Mouse (Mus musculus): ENCODE measurements around the gene Dzip1.
A peak's percentile ranks its signal among the peaks of the same experiment; 100 is the strongest.

Dzip1 gene

DNA sequence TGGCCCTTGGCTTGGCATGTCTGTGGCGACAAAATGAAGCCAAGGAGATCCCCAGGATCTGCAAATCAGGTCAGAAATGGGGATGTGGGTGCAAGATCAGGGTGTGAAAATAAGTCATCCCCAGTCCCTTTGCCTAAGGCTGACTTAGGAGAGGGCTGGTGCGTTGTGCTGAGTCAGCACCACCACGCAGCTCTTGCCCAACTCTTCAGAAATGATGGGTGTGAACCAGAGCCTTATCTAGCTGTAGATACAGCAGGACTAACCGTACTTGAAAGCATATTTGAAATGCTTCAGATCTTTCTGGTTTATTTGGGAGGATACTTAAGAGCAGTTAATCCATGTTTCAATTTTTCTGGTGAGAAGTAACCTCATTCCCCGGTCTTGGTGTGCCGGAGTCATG lies 55.5 kb downstream of the Dzip1 start:
- DNase-seq (ENCODE audit: low read depth), result peak; percentile 45

DNA sequence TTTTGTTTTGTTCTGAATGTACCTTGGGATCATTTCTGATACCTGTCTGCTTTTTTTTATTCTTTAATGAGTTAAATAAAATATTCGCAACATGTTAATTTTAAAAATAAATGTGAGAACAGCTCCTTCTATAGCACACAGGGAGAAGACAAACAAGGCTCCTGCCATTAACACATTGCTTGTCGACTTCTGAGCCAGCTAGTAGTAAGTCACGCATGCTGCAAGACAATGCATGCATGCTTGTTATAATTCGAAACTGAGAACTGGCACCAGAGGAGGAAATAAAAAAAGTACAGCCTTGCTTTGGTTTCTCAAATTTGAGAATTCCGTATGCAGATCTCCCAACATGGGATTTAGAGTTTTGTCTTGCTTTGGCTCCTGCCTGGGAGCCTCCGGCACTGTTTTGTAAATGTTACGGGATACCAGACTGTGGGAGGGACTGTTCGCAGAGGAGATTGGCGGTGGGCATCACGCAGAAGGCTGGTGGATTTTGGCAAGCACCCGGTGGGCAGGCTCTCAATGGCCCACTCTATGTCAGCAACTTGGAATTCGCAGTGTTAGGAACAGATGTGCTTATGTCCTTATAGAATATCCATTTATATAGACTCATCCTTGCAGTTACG lies 57.0 kb downstream of the Dzip1 start:
- DNase-seq (ENCODE audit: low read depth), result no peak

DNA sequence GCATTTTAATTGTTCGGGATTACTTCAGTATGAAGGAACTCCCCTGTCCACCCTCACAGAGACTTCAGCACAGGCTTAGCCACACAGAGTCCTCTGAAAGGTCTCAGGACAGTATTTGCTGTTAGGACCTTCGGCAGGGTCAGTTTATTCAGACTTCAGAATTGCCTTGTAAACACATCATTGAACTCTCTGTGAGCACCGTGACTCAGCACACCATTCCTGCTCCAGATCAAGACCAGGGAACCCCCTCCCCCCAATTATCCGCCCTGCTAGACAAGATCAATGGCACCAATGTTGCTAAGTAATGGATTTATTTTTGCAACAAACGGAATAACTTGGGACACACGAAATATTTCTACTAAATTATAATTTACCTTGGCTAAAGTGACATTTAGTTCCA lies 57.9 kb downstream of the Dzip1 start:
- DNase-seq (ENCODE audit: low read depth), result no peak

DNA sequence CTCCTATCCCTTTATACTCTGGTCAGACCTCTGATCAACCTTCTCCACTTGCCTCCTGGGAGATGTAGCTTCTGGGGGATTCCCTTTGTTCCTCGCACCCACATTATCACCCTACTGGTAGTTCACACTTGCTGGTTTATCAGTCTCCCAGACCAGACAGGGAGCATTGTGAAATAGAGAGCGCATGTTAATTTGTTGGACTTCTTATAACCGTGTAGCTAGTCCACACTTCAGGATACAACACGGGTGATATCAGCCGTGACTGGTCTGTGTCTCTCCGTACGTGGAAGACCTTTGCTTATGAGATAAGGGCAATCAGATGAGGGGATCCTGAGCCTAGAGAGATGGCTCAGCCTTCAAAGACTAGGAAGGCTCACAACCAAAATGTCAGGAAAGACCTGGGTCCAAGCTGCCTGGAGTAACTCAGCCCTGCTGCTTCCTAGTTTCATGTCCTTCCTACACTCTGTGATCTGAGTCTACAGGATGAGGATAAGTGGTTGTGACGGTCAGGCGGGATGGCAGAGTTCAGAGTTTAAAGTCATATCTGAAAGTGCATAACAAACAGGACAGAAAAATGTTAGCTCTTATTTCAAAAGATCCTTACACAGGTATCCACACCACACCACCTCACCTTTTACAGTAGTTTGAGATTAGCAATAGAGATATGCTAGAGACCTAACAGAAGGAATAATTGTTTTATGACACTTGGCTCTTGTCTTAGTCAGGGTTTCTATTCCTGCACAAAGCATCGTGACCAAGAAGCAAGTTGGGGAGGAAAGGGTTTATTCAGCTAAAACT lies 59.0 kb downstream of the Dzip1 start:
- no peak for DNase-seq (ENCODE audit: low read depth)

DNA sequence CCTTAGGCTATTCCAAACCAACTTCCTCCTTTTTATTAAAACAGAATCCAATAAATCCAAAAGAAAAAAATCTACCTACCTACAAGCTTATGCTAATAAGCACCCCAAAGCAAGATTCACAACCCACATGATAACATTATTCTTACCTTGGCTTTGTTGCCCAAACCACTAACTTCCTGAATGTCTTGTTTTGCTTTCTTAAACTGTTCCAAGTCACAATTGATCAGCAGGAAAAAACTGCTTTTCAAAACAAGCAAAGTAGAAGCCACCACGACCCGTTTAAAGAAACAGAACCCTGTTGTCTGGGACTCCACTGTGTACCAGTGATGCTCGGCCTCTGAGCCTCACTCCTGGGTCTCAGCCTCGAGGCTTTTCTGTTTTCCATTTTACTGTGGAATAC lies 60.4 kb downstream of the Dzip1 start:
- no peak for DNase-seq (ENCODE audit: low read depth)

DNA sequence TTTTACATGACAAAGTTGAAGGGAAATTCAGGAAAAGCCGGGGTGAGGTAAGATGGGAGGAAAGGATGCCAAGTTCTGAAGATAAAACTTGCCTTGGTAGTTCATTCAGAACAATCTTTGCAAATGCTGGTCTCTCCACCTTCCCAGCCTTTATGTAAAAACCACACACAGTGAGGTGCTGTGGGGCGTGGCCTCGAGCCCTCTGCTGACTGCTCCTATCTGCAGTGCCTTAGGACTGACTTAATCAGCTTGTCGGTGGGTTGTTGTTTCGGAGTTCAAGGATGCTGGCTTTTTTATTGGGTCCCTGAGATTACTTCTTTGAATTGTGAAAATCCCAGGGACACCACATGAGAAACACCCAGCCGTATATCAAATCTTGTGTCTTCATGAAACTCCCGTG lies 63.0 kb downstream of the Dzip1 start:
- no peak for DNase-seq (ENCODE audit: low read depth)

DNA sequence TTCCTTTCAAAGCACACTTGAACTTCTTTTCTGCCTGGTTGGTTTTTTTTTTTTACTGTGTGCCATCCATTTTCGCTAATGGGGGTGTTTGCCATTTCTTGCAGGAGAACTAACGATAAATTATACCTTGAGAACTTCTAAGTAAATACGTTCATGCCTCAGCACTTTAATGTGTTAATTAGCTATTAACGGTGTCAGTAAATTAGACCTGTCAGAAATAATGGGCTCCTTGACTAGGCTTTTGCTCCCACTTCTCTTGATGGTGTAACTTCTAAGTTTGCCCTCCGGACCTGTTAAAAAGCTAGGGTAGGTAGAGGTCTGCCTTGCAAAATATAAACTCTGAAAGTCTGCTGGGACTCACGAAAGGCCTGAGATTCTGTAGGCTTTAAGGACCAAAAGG lies 66.9 kb downstream of the Dzip1 start:
- no peak for DNase-seq (ENCODE audit: low read depth)

DNA sequence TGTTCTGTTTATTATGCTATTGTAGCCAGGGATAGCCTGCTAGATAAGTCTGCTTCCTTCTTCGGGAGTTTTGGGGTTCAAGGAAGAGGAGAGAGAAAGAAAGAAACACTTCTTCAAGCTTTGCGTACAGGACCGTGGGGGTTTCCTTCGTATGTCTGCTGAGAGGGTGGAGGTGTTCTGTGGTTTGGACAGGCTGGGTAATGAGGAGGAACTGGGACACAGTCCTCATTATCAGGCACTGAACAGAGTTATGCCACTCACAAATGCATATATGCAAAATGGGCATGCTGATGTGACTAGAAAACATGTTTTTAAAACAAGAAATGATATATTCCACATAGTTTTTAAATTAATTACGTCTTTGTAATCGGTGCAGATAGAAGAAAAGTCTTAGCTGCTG lies 68.7 kb downstream of the Dzip1 start:
- no peak for DNase-seq (ENCODE audit: low read depth)

DNA sequence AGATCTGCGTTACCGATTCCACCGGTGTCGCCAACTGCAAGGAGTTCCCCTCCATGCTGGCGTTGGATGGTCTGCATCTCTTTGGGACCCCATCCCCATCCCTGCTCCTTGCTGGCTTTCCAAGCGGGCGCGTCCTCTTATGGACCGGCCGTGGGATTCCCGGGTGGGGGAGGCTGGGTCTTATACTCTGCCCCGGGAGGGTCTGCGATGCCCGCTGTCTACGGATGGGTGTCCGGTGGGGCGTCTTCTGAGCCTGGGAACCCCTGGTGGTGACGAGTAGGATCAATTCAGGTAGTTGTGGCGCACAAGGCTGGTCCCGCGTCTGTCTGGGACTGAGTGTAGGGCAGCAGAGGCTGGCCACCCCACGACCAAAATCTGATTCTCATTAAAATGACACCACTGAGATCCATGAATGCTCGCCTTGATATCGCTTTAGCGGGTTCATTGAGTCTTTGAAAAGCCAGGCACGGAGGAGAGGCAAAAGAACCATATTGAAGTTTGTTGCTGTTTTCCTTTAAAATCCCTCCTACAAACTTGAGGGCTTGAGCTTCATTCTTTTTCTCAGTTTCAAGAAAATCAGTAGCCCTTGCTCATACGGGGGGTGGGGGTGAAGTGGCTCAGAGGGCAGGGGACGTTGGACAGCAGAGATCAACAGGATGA lies 70.0 kb downstream of the Dzip1 start:
- DNase-seq (ENCODE audit: low read depth), result no peak

DNA sequence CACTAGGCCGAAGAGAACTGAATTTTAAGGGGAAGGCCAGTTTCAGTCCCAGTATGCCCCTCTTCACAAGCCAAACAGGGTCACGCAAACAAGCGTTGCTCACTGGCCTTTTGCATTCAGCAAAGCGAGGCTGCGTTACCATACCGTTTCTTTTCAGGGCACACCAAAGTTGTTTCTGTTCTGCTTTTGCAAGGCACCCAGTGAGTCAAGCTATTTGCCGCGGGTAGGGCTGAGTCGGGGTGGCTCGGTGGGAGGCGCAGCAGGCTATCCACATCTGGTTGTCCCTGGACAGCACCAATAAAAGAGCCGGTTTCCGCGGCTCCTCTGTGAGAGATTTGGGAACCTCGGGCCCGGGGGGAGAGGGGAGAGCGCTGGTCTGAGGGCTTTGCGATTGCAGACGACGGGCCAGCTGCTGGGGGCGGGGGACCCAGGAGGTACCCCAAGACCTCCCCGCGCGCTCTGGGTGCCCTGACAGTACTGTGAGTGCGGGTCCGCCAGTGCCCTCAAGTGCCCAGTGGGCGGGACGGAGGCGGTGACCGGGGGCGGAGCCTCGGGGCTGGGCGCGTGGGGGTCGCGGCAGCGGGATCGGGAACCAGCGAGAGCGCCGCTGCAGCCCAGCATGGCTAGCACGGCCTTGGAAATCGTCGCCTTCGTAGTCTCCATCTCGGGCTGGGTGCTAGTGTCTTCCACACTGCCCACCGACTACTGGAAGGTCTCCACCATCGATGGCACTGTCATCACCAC lies 70.7 kb downstream of the Dzip1 start:
- no peak for DNase-seq (ENCODE audit: low read depth)

DNA sequence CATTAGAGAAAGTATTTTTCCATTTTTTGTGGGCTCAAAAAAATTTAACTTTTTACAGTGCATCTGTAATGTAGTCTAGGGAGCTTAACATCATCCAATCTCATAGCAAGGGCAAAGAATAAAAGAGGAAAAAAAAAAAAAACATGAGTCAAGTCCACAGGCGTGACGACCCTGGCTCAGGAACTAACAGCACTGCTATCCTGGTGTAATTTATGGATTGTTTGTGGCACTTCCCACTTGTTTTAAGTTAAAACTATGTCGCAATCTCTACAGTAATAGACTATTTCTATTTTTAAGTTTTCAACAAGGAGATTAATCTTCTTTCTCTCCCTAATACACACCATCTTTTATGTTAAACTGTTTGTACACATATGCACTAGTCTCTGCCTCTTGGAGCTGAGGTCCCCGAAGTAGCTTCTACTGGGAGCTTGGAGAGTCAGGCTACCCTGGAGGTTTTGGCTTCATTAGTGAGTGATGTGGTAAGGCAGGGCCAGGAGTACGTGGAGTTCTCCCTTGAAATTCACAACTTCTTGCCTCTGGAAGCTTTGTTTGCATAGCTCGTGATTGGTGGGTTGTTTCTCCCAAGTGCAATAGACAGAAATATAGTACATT lies 73.7 kb downstream of the Dzip1 start:
- no peak for DNase-seq (ENCODE audit: low read depth)

DNA sequence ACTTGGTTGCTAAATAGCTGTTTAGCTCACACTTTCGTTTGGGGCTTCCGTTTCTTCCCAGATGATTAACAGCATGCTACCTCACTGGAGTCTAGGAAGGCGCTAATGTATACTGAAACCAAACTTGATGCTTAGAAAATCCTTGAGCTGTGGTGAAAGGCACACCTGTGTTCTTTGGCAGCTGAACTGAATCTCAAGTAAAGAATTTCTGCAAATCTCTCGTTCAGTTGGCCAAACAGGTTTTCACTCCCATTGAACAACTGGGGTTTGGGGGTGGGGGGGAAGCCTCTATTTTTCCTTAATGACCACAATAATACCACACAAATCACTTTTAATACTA lies 74.6 kb downstream of the Dzip1 start:
- DNase-seq (ENCODE audit: low read depth), result no peak

DNA sequence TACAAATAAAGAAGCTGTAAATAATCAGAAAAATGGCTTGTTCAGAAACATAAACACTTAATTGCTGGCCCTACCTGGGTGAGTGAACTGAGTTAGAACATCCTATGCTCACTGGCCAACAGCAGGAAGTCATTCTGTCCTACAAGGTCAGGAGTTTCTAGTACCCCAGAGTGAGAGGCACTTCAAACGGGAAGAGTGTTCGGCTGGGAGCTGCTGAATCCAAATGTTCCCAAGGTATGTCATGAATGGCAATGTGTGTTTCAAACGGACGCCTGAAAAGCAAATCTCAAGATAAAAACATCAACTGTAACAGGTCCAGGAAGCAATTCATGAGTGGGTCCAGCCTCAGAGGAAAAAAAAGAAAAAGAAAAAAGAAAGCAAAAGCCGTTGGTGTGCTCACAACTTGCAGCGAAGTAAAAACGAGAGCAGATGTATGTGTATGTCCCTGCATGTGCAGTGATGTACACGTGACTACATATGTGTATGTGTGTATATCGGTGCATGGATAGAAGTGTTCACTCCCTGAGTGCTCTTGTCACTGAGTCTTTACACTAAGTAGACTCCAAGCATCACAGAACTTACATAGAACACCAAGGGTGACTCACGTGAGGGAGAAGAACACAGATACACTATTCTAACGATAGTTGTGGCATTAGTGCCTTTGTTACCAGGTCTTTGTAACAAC lies 75.1 kb downstream of the Dzip1 start:
- DNase-seq (ENCODE audit: low read depth), result no peak

DNA sequence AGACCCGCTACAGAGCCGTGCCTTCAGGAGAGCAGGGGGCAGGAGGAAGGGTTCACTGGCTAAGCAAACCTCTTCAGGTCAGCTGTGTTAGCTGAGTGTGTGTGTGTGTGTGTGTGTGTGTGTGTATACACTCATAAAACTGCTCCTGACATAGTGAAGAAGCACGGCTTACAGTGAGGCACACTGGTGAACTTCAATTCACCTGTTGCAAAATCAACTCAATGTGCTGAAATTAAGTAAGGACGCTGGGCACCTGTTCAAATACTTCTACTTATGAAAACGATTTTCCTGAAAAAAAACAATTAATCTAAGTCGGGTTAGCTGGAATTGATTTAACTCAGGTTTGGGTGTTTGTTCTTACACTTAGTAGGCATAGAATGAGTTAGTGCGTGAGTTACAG lies 77.1 kb downstream of the Dzip1 start:
- no peak for DNase-seq (ENCODE audit: low read depth)

DNA sequence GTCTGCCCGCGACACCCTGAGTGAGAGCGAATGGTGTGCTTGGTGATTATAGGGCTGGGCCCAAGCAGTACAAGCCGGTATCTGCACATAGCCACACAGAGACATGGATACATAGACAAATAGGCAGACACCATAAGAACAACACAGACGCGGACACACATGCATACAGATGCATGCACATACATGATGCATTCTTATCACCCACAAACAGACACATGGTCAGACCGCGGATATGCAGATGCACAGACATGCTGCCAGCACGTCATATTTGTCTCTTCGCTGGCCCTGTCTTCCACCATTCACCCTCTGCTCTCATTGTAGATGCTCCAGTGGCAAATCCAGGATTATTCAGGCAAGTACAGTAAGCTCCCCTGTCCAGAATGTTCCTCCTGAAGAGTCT lies 78.4 kb downstream of the Dzip1 start:
- DNase-seq (ENCODE audit: low read depth), result peak; percentile 52

DNA sequence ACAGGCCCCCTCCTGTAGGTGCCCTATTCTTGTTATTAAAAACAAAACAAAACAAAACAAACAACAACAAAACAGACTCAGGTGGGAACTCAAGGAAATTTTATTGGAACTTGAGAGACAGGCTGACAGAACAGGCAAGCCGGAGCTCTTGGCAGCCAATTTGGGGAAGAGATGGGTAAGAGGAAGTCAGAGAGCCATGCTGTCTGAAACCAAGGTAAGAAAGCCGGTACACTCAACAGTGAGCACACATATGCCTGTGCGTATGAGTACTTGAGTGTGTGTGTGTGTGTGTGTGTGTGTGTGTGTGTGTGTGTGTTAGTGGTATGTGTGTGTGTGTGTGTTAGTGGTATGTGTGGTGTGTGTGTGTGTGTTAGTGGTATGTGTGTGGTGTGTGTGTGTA lies 82.9 kb downstream of the Dzip1 start:
- no peak for DNase-seq (ENCODE audit: low read depth)

DNA sequence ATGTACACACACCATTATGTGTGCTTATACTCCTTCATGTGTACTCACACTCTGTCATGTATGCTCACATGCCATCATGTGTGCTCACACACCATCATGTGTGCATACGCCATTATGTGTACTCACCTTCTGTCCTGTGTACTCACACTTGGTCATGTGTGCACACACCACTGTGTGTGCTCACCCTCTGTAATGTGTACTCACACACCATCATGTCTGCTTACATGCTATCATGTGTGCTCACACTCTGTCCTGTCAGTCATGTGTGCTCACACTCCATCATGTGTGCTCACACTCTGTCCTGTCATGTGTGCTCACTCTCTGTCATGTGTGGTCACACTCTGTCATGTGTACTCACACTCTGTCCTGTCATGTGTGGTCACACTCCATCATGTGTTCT lies 85.2 kb downstream of the Dzip1 start:
- no peak for DNase-seq (ENCODE audit: low read depth)

DNA sequence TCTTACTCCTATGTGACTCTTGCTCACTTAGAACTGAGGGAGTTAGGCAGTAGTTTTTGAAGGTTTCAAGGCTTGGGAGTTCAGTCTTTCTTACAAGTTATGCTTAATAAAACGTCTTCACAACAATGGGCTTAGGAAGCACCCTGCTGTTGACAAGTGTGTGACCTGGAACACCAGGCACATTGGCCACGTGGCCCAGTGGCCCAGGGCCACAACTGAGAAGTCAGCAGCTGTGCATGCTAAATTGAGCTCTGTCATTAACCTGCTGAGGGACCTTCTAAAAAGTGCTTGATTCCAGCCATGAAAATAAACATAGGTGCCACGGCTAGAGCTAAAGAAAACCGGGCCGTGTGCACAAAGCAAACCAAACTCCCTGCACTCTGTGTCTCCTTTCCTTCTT lies 85.8 kb downstream of the Dzip1 start:
- DNase-seq (ENCODE audit: low read depth), result no peak

DNA sequence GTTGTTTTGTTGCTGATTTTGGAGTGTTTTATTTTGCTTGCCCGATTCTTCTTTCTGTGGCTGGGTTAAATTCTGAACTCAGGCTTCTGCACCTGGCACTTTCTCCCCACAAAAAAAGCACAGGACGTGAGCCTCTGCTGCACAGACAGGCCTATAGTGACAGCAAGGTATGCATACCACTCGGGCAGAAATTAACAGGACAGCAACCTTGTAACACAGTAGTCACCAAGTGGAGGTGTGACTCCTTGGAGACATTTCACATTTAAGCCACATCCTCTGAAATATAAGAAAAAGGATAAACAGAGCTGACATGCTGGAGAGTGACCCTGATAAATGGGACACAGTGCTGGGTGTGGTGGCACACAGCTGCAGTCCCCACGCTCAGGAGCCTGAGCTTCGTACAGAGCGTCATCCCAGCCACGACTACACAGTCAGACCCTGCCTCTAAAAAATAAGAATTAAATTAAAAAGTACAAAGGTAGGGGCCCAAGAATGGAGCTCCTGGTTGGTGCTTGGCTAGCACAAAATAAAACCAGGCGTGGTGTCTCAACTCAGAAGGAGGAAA lies 86.6 kb downstream of the Dzip1 start:
- DNase-seq (ENCODE audit: low read depth), result no peak

DNA sequence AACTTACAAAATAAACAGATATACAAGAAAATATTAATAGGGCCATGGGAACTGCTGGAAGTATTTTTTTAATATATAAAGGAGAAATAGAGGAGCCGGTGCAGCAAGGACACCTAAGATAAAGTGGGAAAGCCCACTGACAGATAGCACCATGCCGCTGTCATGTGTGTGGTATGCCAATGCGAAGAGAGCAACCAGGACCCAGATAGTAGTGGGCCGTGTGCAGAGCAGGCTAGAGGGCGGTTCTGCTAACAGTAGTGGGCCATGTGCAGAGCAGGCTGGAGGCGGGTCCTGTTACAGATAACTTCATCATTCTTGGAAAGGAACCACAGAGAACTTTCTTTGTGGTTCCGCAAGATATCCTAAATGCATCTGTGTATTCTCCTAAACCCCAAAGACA lies 88.5 kb downstream of the Dzip1 start:
- peak; percentile 62 for DNase-seq (ENCODE audit: low read depth)

DNA sequence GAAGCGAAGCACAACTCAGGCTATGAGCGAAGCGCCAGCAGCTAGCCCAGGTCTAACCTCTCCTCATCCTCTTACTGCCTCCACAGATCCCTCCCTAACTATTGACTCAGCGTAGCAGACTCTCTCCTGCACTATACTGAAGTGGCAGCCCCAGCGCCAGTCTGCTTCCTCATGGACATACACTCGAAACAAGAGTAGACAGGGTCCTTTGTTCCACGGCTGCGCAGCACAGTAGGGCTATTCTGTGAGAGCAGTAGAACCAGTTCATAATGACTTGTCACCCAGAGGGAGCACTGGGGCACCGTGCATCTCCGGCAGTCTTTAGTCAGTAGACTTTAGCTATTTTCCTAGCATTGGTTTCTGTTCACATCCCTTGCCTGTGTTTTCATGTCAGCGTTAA lies 89.1 kb downstream of the Dzip1 start:
- no peak for DNase-seq (ENCODE audit: low read depth)

DNA sequence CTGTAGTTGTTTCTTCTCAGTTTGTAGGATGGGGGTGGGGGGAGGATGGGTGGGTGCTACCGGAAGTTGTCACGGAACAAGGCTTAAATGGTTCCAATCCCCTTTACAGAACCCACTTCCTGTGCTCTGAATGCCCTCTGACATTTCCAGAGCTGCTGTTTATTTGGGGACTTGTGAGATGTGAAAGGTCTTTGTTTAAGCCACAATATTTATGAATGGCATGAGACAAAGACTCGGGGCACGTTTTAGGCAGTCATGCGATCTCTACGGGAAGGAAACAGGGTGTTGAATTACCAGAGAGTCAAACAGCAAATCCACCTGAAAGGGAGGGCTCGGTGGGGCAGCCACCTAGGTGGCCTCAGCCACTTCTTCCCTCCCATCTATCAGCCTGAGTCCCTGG lies 90.9 kb downstream of the Dzip1 start:
- no peak for DNase-seq (ENCODE audit: low read depth)
